Mouse (Mus musculus): ENCODE data around the gene Vtn.

The Vtn gene

GRCm38 (mm10) chr11:78499004-78499403, at the start of gene Vtn:
TSS of gene Vtn (plus strand) at chr11:78499091.
- DNase-seq (ENCODE audit: low spot score in 2 of 2), result no peak

- DNase-seq (ENCODE audit: low spot score in 2 of 2), result no peak
Measured at GRCm38 (mm10) chr11:78450337-78450736, 48.6 kb upstream of the Vtn start.

- peak in 1 of 2 experiments; percentile 64 for DNase-seq (ENCODE audit: low spot score in 2 of 2)
Measured at GRCm38 (mm10) chr11:78453675-78454074, 45.2 kb upstream of the Vtn start.

GRCm38 (mm10) chr11:78454276-78454675, 44.6 kb upstream of the Vtn start:
- DNase-seq (ENCODE audit: low spot score in 2 of 2), result no peak

- peak in 1 of 2 experiments; percentile 21 for DNase-seq (ENCODE audit: low spot score in 2 of 2)
Measured at GRCm38 (mm10) chr11:78455308-78455707, 43.6 kb upstream of the Vtn start.

- DNase-seq (ENCODE audit: low spot score in 2 of 2), result no peak
Measured at GRCm38 (mm10) chr11:78458740-78459139, 40.2 kb upstream of the Vtn start.

GRCm38 (mm10) chr11:78461894-78462293, 37.0 kb upstream of the Vtn start:
- no peak for DNase-seq (ENCODE audit: low spot score in 2 of 2)

GRCm38 (mm10) chr11:78462669-78463068, 36.2 kb upstream of the Vtn start:
- no peak for DNase-seq (ENCODE audit: low spot score in 2 of 2)

- no peak for DNase-seq (ENCODE audit: low spot score in 2 of 2)
Measured at GRCm38 (mm10) chr11:78463286-78464036, 35.4 kb upstream of the Vtn start.

- DNase-seq (ENCODE audit: low spot score in 2 of 2), result no peak
Measured at GRCm38 (mm10) chr11:78465116-78465515, 33.8 kb upstream of the Vtn start.

GRCm38 (mm10) chr11:78465568-78466180, 33.2 kb upstream of the Vtn start, which contains the start of gene Slc46a1:
TSS of gene Slc46a1 (plus strand) at chr11:78465697.
- peak; percentile 65 to 74 for DNase-seq (ENCODE audit: low spot score in 2 of 2)

GRCm38 (mm10) chr11:78466242-78466912, 32.5 kb upstream of the Vtn start:
- DNase-seq (ENCODE audit: low spot score in 2 of 2), result no peak

- DNase-seq (ENCODE audit: low spot score in 2 of 2), result no peak
Measured at GRCm38 (mm10) chr11:78467515-78467914, 31.4 kb upstream of the Vtn start.

- no peak for DNase-seq (ENCODE audit: low spot score in 2 of 2)
Measured at GRCm38 (mm10) chr11:78467932-78468331, 31.0 kb upstream of the Vtn start.

- DNase-seq (ENCODE audit: low spot score in 2 of 2), result no peak
Measured at GRCm38 (mm10) chr11:78471326-78472103, 27.4 kb upstream of the Vtn start.

- DNase-seq (ENCODE audit: low spot score in 2 of 2), result no peak
Measured at GRCm38 (mm10) chr11:78475289-78475688, 23.6 kb upstream of the Vtn start.

- no peak for DNase-seq (ENCODE audit: low spot score in 2 of 2)
Measured at GRCm38 (mm10) chr11:78483639-78484038, 15.3 kb upstream of the Vtn start.

- peak in 1 of 2 experiments; percentile 77 for DNase-seq (ENCODE audit: low spot score in 2 of 2)
Measured at GRCm38 (mm10) chr11:78488168-78488567, 10.7 kb upstream of the Vtn start.

- peak in 1 of 2 experiments; percentile 57 for DNase-seq (ENCODE audit: low spot score in 2 of 2)
Measured at GRCm38 (mm10) chr11:78490781-78491241, 8.1 kb upstream of the Vtn start.

- no peak for DNase-seq (ENCODE audit: low spot score in 2 of 2)
Measured at GRCm38 (mm10) chr11:78495904-78496303, 3.0 kb upstream of the Vtn start.

GRCm38 (mm10) chr11:78497071-78497541, 1.8 kb upstream of the Vtn start:
- peak in 1 of 2 experiments; percentile 32 for DNase-seq (ENCODE audit: low spot score in 2 of 2)
